Mouse (Mus musculus) hindbrain, embryonic 13.5 days (tissue): ENCODE results near the gene Gjb6. TPM values are rescaled to one million over a fixed set of nuclear protein-coding genes. Genes with fewer than 3 reads are reported as not detected.

Source experiments
- ATAC-seq: fragments of 200-750 bp; cut with Nextera tagmentation; 2 replicates; pipeline ENCODE4 v1.8.0; 2017; ENCODE audit warnings: moderate TSS enrichment; ENCODE audit not compliant: low FRiP score
- H3K27ac ChIP-seq: fragments of 300-500 bp; sonication (generic); 2 replicates; pipeline ENCODE4 v1.5.1; 2015; ENCODE audit warnings: inconsistent platforms, mild to moderate bottlenecking, moderate library complexity
- H3K27me3 ChIP-seq: fragments of 300-500 bp; sonication (generic); 2 replicates; pipeline ENCODE4 v1.6.1; 2015; ENCODE audit warnings: mild to moderate bottlenecking, inconsistent platforms
- H3K36me3 ChIP-seq: fragments of 300-500 bp; sonication (generic); 2 replicates; pipeline ENCODE4 v1.6.1; 2015; ENCODE audit warnings: mild to moderate bottlenecking, inconsistent platforms
- H3K4me1 ChIP-seq: fragments of 300-500 bp; sonication (generic); replicated peaks from 2 replicates; pipeline ENCODE4 v1.6.1; 2015; ENCODE audit warnings: inconsistent platforms
- H3K4me2 ChIP-seq: fragments of 300-500 bp; sonication (generic); 2 replicates; pipeline ENCODE4 v1.6.1; 2015; ENCODE audit warnings: inconsistent platforms, mild to moderate bottlenecking, moderate library complexity
- H3K4me3 ChIP-seq: fragments of 300-500 bp; sonication (generic); 2 replicates; pipeline ENCODE4 v1.5.1; 2015; ENCODE audit warnings: mild to moderate bottlenecking, inconsistent platforms
- H3K9ac ChIP-seq: fragments of 300-500 bp; sonication (generic); 2 replicates; pipeline ENCODE4 v1.6.1; 2015; ENCODE audit warnings: mild to moderate bottlenecking, inconsistent platforms
- H3K9me3 ChIP-seq: fragments of 300-500 bp; sonication (generic); 2 replicates; pipeline ENCODE4 v1.6.1; 2016; ENCODE audit warnings: inconsistent platforms
- WGBS: fragments of 180-500 bp; shearing (Covaris S2); methylation state at CpG from one replicate; pipeline ENCODE4 v1.1.7; 2015; 5-methylcytosine and 5-hydroxymethylcytosine counted together
- polyA plus RNA-seq: library from polyadenylated mRNA; unstranded; fragments of >200 nt; fragmentation: Nextera tagmentation; extraction: Ambion mirVana; gene quantifications from 2 replicates; pipeline ENCODE4 v1.2.1, GENCODE M21; 2015

Gjb6 gene
- polyA plus RNA-seq, result 18.0 and 18.4 TPM in 2 replicates

DNA sequence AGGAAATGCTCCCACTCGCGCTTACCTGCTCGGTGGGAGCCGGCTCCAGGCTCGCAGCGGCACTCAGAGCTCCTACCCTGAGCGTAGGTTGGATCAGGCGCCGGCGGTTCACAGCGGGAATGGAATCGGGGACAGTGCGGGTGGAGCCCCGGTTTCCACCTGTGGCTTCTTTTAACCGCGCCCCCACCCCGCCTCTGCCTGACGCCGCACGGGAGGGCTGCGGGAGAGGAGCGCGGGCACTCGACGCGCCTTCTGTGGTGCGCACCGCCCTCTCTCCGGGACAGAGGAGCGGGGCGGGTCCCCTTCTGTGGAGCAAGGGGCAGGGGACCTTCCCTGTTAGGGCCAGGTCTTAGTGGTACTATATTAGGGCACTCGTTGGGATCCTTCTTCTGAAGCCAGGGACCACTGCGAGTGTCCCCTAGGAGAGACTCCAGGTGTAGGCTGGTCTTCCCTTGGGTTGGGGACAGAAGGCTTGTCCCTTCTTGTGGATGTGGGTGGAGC is at the start of gene Gjb6:
Gene Gjb6 (minus strand): TSS at position 451 of the 501 bp plus-strand sequence.
- peak within 1 kb of the TSS; percentile 80 for H3K4me2 ChIP-seq
- peak within 1 kb of the TSS; percentile 43 for H3K4me3 ChIP-seq
- peaks cover 18% of the 10 kb centered on the region for H3K4me1 ChIP-seq
- H3K9me3 ChIP-seq, result no peaks in the 10 kb centered on the region
- 3% methylated on average over 32 of the region's 33 CpGs for WGBS
- H3K9ac ChIP-seq, result peak within 1 kb of the TSS; percentile 58
- no peaks in the 10 kb centered on the region for H3K36me3 ChIP-seq
- peak; percentile 46; the same call in 1 of the 2 replicates for ATAC-seq
- H3K27me3 ChIP-seq, result peaks cover 77% of the 10 kb centered on the region
- H3K27ac ChIP-seq, result no peak within 1 kb of the TSS

GRCm38 (mm10) chr14:57165493-57165892 is 32.1 kb upstream of the Gjb6 start:
- no peak for ATAC-seq
- no peak overlapping the region for H3K4me2 ChIP-seq
- 86% methylated on average over 3 of the region's 3 CpGs for WGBS
- 0 out of 2 replicates have a peak, but pooled peaks cover 4% of the 10 kb centered on the region for H3K4me1 ChIP-seq
- no peak overlapping the region for H3K9ac ChIP-seq
- H3K36me3 ChIP-seq, result no peaks in the 10 kb centered on the region
- H3K27ac ChIP-seq, result no peak overlapping the region
- H3K27me3 ChIP-seq, result no peaks in the 10 kb centered on the region
- H3K9me3 ChIP-seq, result no peaks in the 10 kb centered on the region
- H3K4me3 ChIP-seq, result no peak overlapping the region

DNA sequence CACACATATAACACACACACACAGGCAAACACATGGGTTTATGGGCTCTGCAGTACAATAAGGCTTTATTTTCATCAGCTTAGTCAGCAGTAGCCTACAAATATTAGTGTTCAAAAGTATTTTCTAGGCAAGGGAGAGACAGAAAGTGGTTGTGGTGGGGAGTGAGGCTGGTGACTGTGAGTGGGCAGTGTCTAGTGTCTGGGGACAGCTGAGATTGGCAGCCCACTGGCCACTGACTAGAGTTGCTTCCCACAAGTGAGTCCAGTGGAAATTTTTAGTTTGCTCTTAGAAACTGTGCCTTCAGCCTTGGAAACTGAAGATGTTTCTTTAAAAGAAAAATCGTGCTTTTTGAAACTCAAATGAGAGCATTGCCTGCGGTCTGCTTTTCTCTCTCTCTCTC is 28.4 kb upstream of the Gjb6 start:
- no peak for ATAC-seq
- Histone ChIP-seq H3K9me3 (no peaks in the 10 kb centered on the region), H3K36me3 (no peaks in the 10 kb centered on the region), H3K4me3 (no peak overlapping the region), H3K4me1 (0 out of 2 replicates have a peak, but pooled peaks cover 4% of the 10 kb centered on the region), H3K27me3 (no peaks in the 10 kb centered on the region), H3K27ac (no peak overlapping the region), H3K4me2 (no peak overlapping the region), H3K9ac (no peak overlapping the region)
- 49% methylated on average over 2 of the region's 2 CpGs for WGBS

GRCm38 (mm10) chr14:57161201-57161600 is 27.8 kb upstream of the Gjb6 start:
- Histone ChIP-seq H3K4me3 (no peak overlapping the region), H3K4me1 (0 out of 2 replicates have a peak, but pooled peaks cover 4% of the 10 kb centered on the region), H3K9ac (no peak overlapping the region), H3K27ac (no peak overlapping the region), H3K36me3 (no peaks in the 10 kb centered on the region), H3K4me2 (no peak overlapping the region), H3K9me3 (no peaks in the 10 kb centered on the region), H3K27me3 (no peaks in the 10 kb centered on the region)
- 64% methylated on average over 4 of the region's 4 CpGs for WGBS
- 0 out of 2 replicates have a peak, but pooled peaks have one; percentile 46 for ATAC-seq

- Histone ChIP-seq H3K4me2 (no peak overlapping the region), H3K27me3 (no peaks in the 10 kb centered on the region), H3K4me3 (no peak overlapping the region), H3K9me3 (no peaks in the 10 kb centered on the region), H3K27ac (no peak overlapping the region), H3K9ac (no peak overlapping the region), H3K4me1 (0 out of 2 replicates have a peak, but pooled peaks cover 9% of the 10 kb centered on the region), H3K36me3 (no peaks in the 10 kb centered on the region)
- ATAC-seq, result no peak
- WGBS, result 43% methylated on average over 6 of the region's 6 CpGs
Measured at GRCm38 (mm10) chr14:57154916-57155315, 21.5 kb upstream of the Gjb6 start.

GRCm38 (mm10) chr14:57145741-57146140 is 12.3 kb upstream of the Gjb6 start:
- H3K9me3 ChIP-seq, result no peaks in the 10 kb centered on the region
- no peak overlapping the region for H3K4me3 ChIP-seq
- 46% methylated on average over 4 of the region's 4 CpGs for WGBS
- no peak overlapping the region for H3K4me2 ChIP-seq
- H3K4me1 ChIP-seq, result peaks cover 3% of the 10 kb centered on the region; the same call in 1 of the 2 replicates
- no peak overlapping the region for H3K27ac ChIP-seq
- H3K27me3 ChIP-seq, result no peaks in the 10 kb centered on the region
- H3K36me3 ChIP-seq, result no peaks in the 10 kb centered on the region
- no peak for ATAC-seq
- no peak overlapping the region for H3K9ac ChIP-seq

GRCm38 (mm10) chr14:57135265-57135664 is 1.9 kb upstream of the Gjb6 start:
- Histone ChIP-seq H3K36me3 (no peaks in the 10 kb centered on the region), H3K4me1 (peaks cover 18% of the 10 kb centered on the region), H3K27ac (no peak overlapping the region), H3K4me3 (no peak overlapping the region), H3K9ac (no peak overlapping the region), H3K9me3 (no peaks in the 10 kb centered on the region), H3K4me2 (no peak overlapping the region), H3K27me3 (peaks cover 74% of the 10 kb centered on the region)
- no peak for ATAC-seq
- 13% methylated on average over 8 of the region's 8 CpGs for WGBS

- Histone ChIP-seq H3K9ac (no peak overlapping the region), H3K4me3 (no peak overlapping the region), H3K27ac (no peak overlapping the region), H3K36me3 (no peaks in the 10 kb centered on the region), H3K4me1 (no peaks in the 10 kb centered on the region), H3K4me2 (no peak overlapping the region), H3K9me3 (no peaks in the 10 kb centered on the region), H3K27me3 (peaks cover 25% of the 10 kb centered on the region)
- ATAC-seq, result no peak
- 80% methylated on average over 4 of the region's 4 CpGs for WGBS
Measured at GRCm38 (mm10) chr14:57127383-57127782, 6.0 kb downstream of the Gjb6 start.

- H3K27ac ChIP-seq, result no peak overlapping the region
- H3K4me2 ChIP-seq, result no peak overlapping the region
- H3K36me3 ChIP-seq, result no peaks in the 10 kb centered on the region
- no peaks in the 10 kb centered on the region; the same call in 1 of the 2 replicates for H3K27me3 ChIP-seq
- no peak overlapping the region for H3K4me3 ChIP-seq
- WGBS, result 88% methylated on average over 7 of the region's 7 CpGs
- no peaks in the 10 kb centered on the region for H3K9me3 ChIP-seq
- no peak for ATAC-seq
- H3K9ac ChIP-seq, result no peak overlapping the region
- H3K4me1 ChIP-seq, result no peaks in the 10 kb centered on the region
Measured at GRCm38 (mm10) chr14:57122295-57122694, 11.1 kb downstream of the Gjb6 start.

DNA sequence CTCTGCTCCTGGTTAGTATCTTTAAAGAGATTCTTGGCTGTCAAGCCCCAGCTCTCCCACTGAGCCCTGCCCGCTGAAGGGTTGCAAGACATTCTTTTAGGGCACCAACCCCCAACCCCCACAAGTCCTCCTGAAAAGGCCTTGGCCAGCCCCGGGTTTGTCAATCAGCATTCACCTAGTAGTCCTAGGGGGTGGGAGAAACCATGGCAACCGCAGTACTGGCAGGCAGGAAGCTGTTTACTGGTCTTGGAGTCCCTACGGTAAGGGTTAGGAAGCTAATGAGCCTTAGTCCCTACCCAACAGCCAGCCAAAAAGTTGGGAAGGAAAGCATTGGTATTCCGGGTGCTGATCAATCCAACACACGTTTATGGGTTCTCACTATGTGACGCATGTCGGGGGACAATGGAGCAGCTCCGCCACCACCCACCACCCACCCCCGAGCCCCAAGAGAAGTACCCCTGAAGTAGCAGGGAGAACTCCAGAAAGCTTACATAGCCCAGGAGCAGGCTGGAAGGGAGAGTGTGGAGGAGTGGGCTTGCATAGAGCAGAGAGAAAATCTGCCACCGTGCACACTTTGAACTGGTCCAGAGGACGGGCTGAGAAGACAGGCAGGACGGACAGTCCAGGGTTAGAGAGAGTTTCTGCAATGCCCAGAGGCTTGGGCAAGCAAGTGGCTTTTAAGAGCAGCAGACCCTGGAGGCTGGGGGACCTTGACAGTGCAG is 17.4 kb downstream of the Gjb6 start, which contains the start of gene Gm4491:
Gene Gm4491 (minus strand): TSS at position 61 of the 722 bp plus-strand sequence.
- H3K36me3 ChIP-seq, result no peaks in the 10 kb centered on the region
- H3K9me3 ChIP-seq, result no peaks in the 10 kb centered on the region
- no peak within 1 kb of the TSS; the same call in 1 of the 2 replicates for H3K27ac ChIP-seq
- peak within 1 kb of the TSS; percentile 28 for H3K4me2 ChIP-seq
- H3K4me1 ChIP-seq, result peaks cover 10% of the 10 kb centered on the region
- no peak within 1 kb of the TSS for H3K4me3 ChIP-seq
- WGBS, result 8% methylated on average over 13 of the region's 13 CpGs
- peaks cover 5% of the 10 kb centered on the region; the same call in 1 of the 2 replicates for H3K27me3 ChIP-seq
- H3K9ac ChIP-seq, result no peak within 1 kb of the TSS
- peak; percentile 91 for ATAC-seq

DNA sequence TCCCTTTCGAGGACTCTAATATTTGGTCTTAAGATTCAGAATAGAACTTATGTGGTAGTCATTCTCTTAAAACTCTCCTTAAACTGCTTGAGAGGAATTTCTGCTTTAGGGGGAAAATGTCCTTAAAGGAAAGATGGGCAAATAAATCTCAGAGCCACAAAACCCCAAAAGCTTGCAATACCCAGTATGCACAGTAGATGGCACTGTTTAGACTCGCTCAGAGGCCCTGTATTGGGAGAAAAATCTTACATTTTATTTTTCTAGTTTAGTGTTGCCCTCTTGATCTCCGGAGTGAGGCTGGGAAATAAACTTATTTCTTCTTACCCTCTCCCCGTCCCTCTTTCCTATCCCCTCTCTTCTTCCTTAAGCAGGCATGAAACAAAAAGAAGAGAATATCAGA is 24.2 kb downstream of the Gjb6 start:
- no peak overlapping the region for H3K9ac ChIP-seq
- peaks cover 13% of the 10 kb centered on the region for H3K4me1 ChIP-seq
- no peaks in the 10 kb centered on the region for H3K9me3 ChIP-seq
- no peak overlapping the region for H3K27ac ChIP-seq
- 13% methylated on average over 4 of the region's 4 CpGs for WGBS
- ATAC-seq, result no peak
- H3K4me3 ChIP-seq, result no peak overlapping the region
- no peak overlapping the region for H3K4me2 ChIP-seq
- H3K27me3 ChIP-seq, result peaks cover 48% of the 10 kb centered on the region
- H3K36me3 ChIP-seq, result no peaks in the 10 kb centered on the region

- Histone ChIP-seq H3K4me2 (no peak overlapping the region), H3K4me1 (peaks cover 21% of the 10 kb centered on the region), H3K27me3 (peaks cover 61% of the 10 kb centered on the region), H3K4me3 (no peak overlapping the region), H3K27ac (no peak overlapping the region), H3K9me3 (no peaks in the 10 kb centered on the region), H3K9ac (no peak overlapping the region), H3K36me3 (no peaks in the 10 kb centered on the region)
- ATAC-seq, result no peak
- WGBS, result 78% methylated on average over 5 of the region's 5 CpGs
Measured at GRCm38 (mm10) chr14:57107916-57108315, 25.5 kb downstream of the Gjb6 start.
